Mouse (Mus musculus) CH12.LX (cell line): ENCODE results near the gene Avpi1. TPM values are rescaled to one million over a fixed set of nuclear protein-coding genes. Genes with fewer than 3 reads are reported as not detected.
A peak's percentile ranks its signal among the peaks of the same experiment; 100 is the strongest.

Experiments used
- DNase-seq: peaks from one replicate; pipeline ENCODE4 v3.0.0-alpha.2; 2013; ENCODE audit errors: extremely low read depth
- H3K27ac ChIP-seq: 2 replicates; pipeline ENCODE4 v1.5.1; 2012; ENCODE audit warnings: low read depth, mild to moderate bottlenecking, control low read depth, moderate library complexity; ENCODE audit not compliant: insufficient read depth
- H3K27me3 ChIP-seq: replicated peaks from 2 replicates; pipeline ENCODE3; 2012; ENCODE audit warnings: inconsistent platforms
- H3K36me3 ChIP-seq, 2 experiments: replicated peaks in 1 of 2; 2 replicates each; pipeline versions ENCODE3 to v1.6.1; 2012; ENCODE audit warnings: inconsistent platforms in 1 of 2, low read length in 1 of 2, mild to moderate bottlenecking in 1 of 2, mixed read lengths in 1 of 2, moderate library complexity in 1 of 2; ENCODE audit not compliant: control insufficient read depth in 1 of 2, insufficient read depth in 1 of 2
- H3K4me1 ChIP-seq, 2 experiments: 2 replicates each; pipeline ENCODE4 v1.6.1; 2012; ENCODE audit warnings: inconsistent platforms in 1 of 2, moderate library complexity in 1 of 2; ENCODE audit not compliant: insufficient read depth in 2 of 2, control insufficient read depth in 1 of 2
- H3K4me2 ChIP-seq: 2 replicates; pipeline ENCODE4 v1.6.1; 2012; ENCODE audit warnings: low read depth, mild to moderate bottlenecking, control low read depth; ENCODE audit not compliant: poor library complexity, insufficient read depth, severe bottlenecking
- H3K4me3 ChIP-seq, 3 experiments: fragments of 150-350 bp in 1 of 3; sonication (generic) in 1 of 3; replicated peaks in 1 of 3; 2 replicates each; pipeline versions ENCODE3 to v1.5.1; 2011 to 2012; ENCODE audit warnings: low read depth in 2 of 3, low read length in 2 of 3, mild to moderate bottlenecking in 2 of 3, moderate library complexity in 2 of 3, control low read depth in 1 of 3, improper control_type of control experiment in 1 of 3, inconsistent platforms in 1 of 3, mixed read lengths in 1 of 3; ENCODE audit not compliant: poor library complexity in 1 of 3
- H3K79me2 ChIP-seq: replicated peaks from 2 replicates; pipeline ENCODE4 v1.6.1; 2012; ENCODE audit warnings: mild to moderate bottlenecking, moderate library complexity; ENCODE audit not compliant: control insufficient read depth, poor library complexity, insufficient read depth, severe bottlenecking; ENCODE audit errors: extremely low read depth
- H3K9ac ChIP-seq: 2 replicates; pipeline ENCODE4 v1.6.1; 2012; ENCODE audit warnings: low read depth, mild to moderate bottlenecking, control low read depth, moderate library complexity; ENCODE audit not compliant: insufficient read depth
- H3K9me3 ChIP-seq: replicated peaks from 2 replicates; pipeline ENCODE3; 2012; ENCODE audit warnings: low read length, inconsistent platforms, mixed read lengths
- CHD1 ChIP-seq: IDR thresholded peaks from 2 replicates; pipeline ENCODE4 v1.6.1; 2012; ENCODE audit warnings: low read depth, low read length, improper control_type of control experiment, inconsistent platforms
- E2F4 ChIP-seq: IDR thresholded peaks from 2 replicates; pipeline ENCODE4 v1.6.1; 2011; ENCODE audit warnings: low read depth, low read length, improper control_type of control experiment; ENCODE audit not compliant: insufficient replicate concordance
- EP300 ChIP-seq: IDR thresholded peaks from 2 replicates; pipeline ENCODE4 v1.6.1; 2011; ENCODE audit warnings: low read length, improper control_type of control experiment
- ETS1 ChIP-seq: conservative IDR thresholded peaks from 2 replicates; pipeline ENCODE4 v1.6.1; 2012; ENCODE audit warnings: low read depth, mild to moderate bottlenecking, inconsistent platforms, low read length, improper control_type of control experiment, moderate library complexity
- GABPA ChIP-seq: IDR thresholded peaks from 2 replicates; pipeline ENCODE4 v1.6.1; 2012; ENCODE audit warnings: low read depth, low read length, improper control_type of control experiment, inconsistent platforms; ENCODE audit not compliant: insufficient replicate concordance
- IRF4 ChIP-seq: IDR thresholded peaks from 2 replicates; pipeline ENCODE4 v1.6.1; 2014; ENCODE audit warnings: low read depth, mild to moderate bottlenecking, inconsistent platforms, low read length, improper control_type of control experiment
- JUN ChIP-seq: IDR thresholded peaks from 2 replicates; pipeline ENCODE4 v1.6.1; 2011; ENCODE audit warnings: low read depth, mild to moderate bottlenecking, low read length, improper control_type of control experiment, moderate library complexity; ENCODE audit not compliant: insufficient read depth
- JUND ChIP-seq: conservative IDR thresholded peaks from 2 replicates; pipeline ENCODE4 v1.6.1; 2011; ENCODE audit warnings: low read depth, low read length, improper control_type of control experiment
- MAFK ChIP-seq: IDR thresholded peaks from 2 replicates; pipeline ENCODE4 v1.6.1; 2011; ENCODE audit warnings: low read length, improper control_type of control experiment; ENCODE audit not compliant: insufficient replicate concordance
- MAX ChIP-seq: IDR thresholded peaks from 2 replicates; pipeline ENCODE4 v1.6.1; 2011; ENCODE audit warnings: low read length, improper control_type of control experiment
- MAZ ChIP-seq: IDR thresholded peaks from 2 replicates; pipeline ENCODE4 v1.6.1; 2012; ENCODE audit warnings: low read depth, mild to moderate bottlenecking, inconsistent platforms, low read length, improper control_type of control experiment, moderate library complexity
- MXI1 ChIP-seq: IDR thresholded peaks from 2 replicates; pipeline ENCODE4 v1.6.1; 2011; ENCODE audit warnings: mild to moderate bottlenecking, low read depth, low read length, improper control_type of control experiment
- MYC ChIP-seq: IDR thresholded peaks from 2 replicates; pipeline ENCODE4 v1.6.1; 2011; ENCODE audit warnings: low read depth, mild to moderate bottlenecking, improper control_type of control experiment, low read length
- NELFE ChIP-seq: IDR thresholded peaks from 2 replicates; pipeline ENCODE4 v1.6.1; 2011; ENCODE audit warnings: low read depth, low read length, improper control_type of control experiment
- NRF1 ChIP-seq: IDR thresholded peaks from 2 replicates; pipeline ENCODE4 v1.6.1; 2014; ENCODE audit warnings: low read depth, mild to moderate bottlenecking, inconsistent platforms, low read length, improper control_type of control experiment, moderate library complexity
- POLR2A ChIP-seq: IDR thresholded peaks from 2 replicates; pipeline ENCODE4 v1.6.1; 2011; ENCODE audit warnings: low read depth, mild to moderate bottlenecking, improper control_type of control experiment, low read length
- POLR2AphosphoS2 ChIP-seq: IDR thresholded peaks from 2 replicates; pipeline ENCODE4 v1.6.1; 2011; ENCODE audit warnings: low read depth, low read length, improper control_type of control experiment
- RAD21 ChIP-seq: IDR thresholded peaks from 2 replicates; pipeline ENCODE4 v1.6.1; 2011; ENCODE audit warnings: low read depth, mild to moderate bottlenecking, low read length, improper control_type of control experiment, moderate library complexity
- TBP ChIP-seq: conservative IDR thresholded peaks from 2 replicates; pipeline ENCODE4 v1.6.1; 2011; ENCODE audit warnings: low read depth, low read length, improper control_type of control experiment
- USF1 ChIP-seq: IDR thresholded peaks from 2 replicates; pipeline ENCODE4 v1.6.1; 2014; ENCODE audit warnings: low read depth, mild to moderate bottlenecking, inconsistent platforms, low read length, improper control_type of control experiment
- USF2 ChIP-seq: conservative IDR thresholded peaks from 2 replicates; pipeline ENCODE4 v1.6.1; 2011; ENCODE audit warnings: low read depth, low read length, improper control_type of control experiment
- ZKSCAN1 ChIP-seq: IDR thresholded peaks from 2 replicates; pipeline ENCODE4 v1.6.1; 2012; ENCODE audit warnings: low read depth, inconsistent platforms, low read length, improper control_type of control experiment, borderline replicate concordance
- ZMIZ1 ChIP-seq: IDR thresholded peaks from 2 replicates; pipeline ENCODE4 v1.6.1; 2012; ENCODE audit warnings: low read depth, mild to moderate bottlenecking, inconsistent platforms, low read length, improper control_type of control experiment
- dilution Hi-C: fragments of 300-500 bp; cut with MboI; formaldehyde crosslinking; loops from 2 replicates; pipeline ENCODE4 v1.14.3; 2020; ENCODE audit warnings: low sequenced_read_pairs; ENCODE audit not compliant: extremely low pct_unique_long_range_greater_than_20kb, extremely low pct_ligation_motif_present
- in situ Hi-C: fragments of 300-500 bp; cut with MboI; formaldehyde crosslinking; loops from 3 replicates; pipeline ENCODE4 v1.14.3; 2019; ENCODE audit warnings: low sequenced_read_pairs, low pct_ligation_motif_present, low pct_unique_long_range_greater_than_20kb, mixed read lengths
- polyA plus RNA-seq: library from polyadenylated mRNA; unstranded; fragments of >175 nt; gene quantifications from 2 replicates; pipeline ENCODE4 v1.2.1, GENCODE M21; 2012; ENCODE audit warnings: low read depth; ENCODE audit not compliant: insufficient read length
- total RNA-seq, 2 experiments: library from RNA; depleted of rRNA; stranded (reverse); fragments of 300-350 nt in 1 of 2; fragments of >200 nt in 1 of 2; gene quantifications; 2 replicates each; pipeline ENCODE4 v1.2.3; 2012 to 2014

Gene Avpi1
- total and polyA plus RNA-seq, 3 experiments = 5.9 to 9.3 (median 9.0) TPM

GRCm38 (mm10) chr19:42144541-42145167 is 15.8 kb upstream of the Avpi1 start (continued):
- TF ChIP-seq RAD21 = peak; percentile 73
- no peak for TF ChIP-seq ETS1
- TF ChIP-seq NRF1 = no peak
- no peak for TF ChIP-seq USF2
- no peak; the same call in 1 of the 2 replicates for TF ChIP-seq ZKSCAN1
- no peak for TF ChIP-seq CHD1
- no peak for TF ChIP-seq MYC
- TF ChIP-seq TBP = no peak
- TF ChIP-seq ZMIZ1 = no peak
- no peak for TF ChIP-seq JUND
- TF ChIP-seq MXI1 = no peak
- 0 out of 2 replicates have a peak, but pooled peaks have one; percentile 13 for TF ChIP-seq IRF4
- no peak for TF ChIP-seq NELFE
- TF ChIP-seq EP300 = no peak
- no peak for TF ChIP-seq JUN
- no peak for TF ChIP-seq MAFK
- no peak for TF ChIP-seq MAZ
- TF ChIP-seq E2F4 = no peak
- no peak for TF ChIP-seq GABPA
- TF ChIP-seq, all 38 proteins: peak for 8

GRCm38 (mm10) chr19:42144067-42144466 is 15.2 kb upstream of the Avpi1 start:
- peaks cover 3% of the 10 kb centered on the region for H3K27me3 ChIP-seq
- DNase-seq = no peak
- H3K4me2 ChIP-seq = no peak overlapping the region
- no peaks in the 10 kb centered on the region for H3K79me2 ChIP-seq
- no peak overlapping the region; the same call in 1 of the 2 replicates for H3K9ac ChIP-seq
- TF ChIP-seq MAFK = no peak
- TF ChIP-seq MAX = no peak
- no peak for TF ChIP-seq USF1
- no peak for TF ChIP-seq POLR2A
- no peak for TF ChIP-seq POLR2AphosphoS2
- no peak overlapping the region for H3K4me3 ChIP-seq
- peaks cover 11% of the 10 kb centered on the region for H3K9me3 ChIP-seq
- H3K36me3 ChIP-seq = no peaks in the 10 kb centered on the region
- H3K4me1 ChIP-seq = peaks cover 4 to 25% of the 10 kb centered on the region in 2 experiments; a peak in 2 of 4 replicates
- no peak overlapping the region for H3K27ac ChIP-seq
- in situ Hi-C loops = no loop called here
- dilution Hi-C loops = no loop called here
